Mouse (Mus musculus) hematopoietic multipotent progenitor cell, adult 10-12 weeks (in vitro differentiated cells): ENCODE data around the gene Trp73. TPM values are rescaled to one million over a fixed set of nuclear protein-coding genes. Genes with fewer than 3 reads are reported as not detected.

Experiments used
- polyA plus RNA-seq: library from polyadenylated mRNA; stranded (reverse); fragments of >175 nt; gene quantifications from 2 replicates; pipeline ENCODE4 v1.2.3, GENCODE M21; 2012; ENCODE audit warnings: low replicate concordance

Trp73 gene
- 0.43 and 1.4 TPM in 2 replicates for polyA plus RNA-seq

DNA sequence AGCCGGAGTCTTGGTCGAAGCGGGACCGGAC, at the start of gene Trp73:
TSS of gene Trp73 (minus strand) at position 27 of the 31 bp plus-strand sequence.

DNA sequence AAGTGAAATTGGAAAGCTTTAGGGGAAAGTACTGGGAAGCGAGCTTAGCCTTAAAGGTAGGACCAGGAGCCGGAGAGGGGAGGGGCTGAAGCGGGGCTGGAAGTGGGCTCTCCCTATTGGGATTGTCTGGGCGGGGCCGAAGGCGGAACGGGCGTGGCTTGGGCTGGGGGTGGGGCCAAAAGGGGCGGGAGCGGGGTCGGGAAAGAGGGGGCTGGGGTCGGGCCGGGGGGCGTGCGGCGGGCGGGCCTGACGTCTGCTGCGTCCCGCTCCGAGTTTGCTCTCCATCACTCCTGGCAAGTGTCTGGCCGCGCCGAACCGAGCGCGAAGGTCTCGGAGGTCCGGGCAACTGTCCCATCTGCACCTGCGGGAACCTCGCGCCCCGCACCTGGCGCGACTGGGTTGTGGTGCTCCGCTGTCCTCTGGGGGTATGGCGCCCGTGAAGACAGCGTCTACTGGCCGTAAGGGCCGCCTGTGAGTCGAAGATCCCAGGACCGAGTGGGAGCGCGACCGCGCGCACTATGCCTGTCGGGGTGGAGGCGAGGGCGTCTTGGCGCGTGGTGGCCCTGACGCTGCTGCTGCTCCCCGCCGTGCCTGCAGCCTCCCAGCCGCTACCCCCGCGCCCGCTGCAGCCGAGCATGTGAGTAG, 30.6 kb upstream of the Trp73 start, which contains the start of gene Megf6:
TSS of gene Megf6 (plus strand) at position 225 of the 645 bp plus-strand sequence.

DNA sequence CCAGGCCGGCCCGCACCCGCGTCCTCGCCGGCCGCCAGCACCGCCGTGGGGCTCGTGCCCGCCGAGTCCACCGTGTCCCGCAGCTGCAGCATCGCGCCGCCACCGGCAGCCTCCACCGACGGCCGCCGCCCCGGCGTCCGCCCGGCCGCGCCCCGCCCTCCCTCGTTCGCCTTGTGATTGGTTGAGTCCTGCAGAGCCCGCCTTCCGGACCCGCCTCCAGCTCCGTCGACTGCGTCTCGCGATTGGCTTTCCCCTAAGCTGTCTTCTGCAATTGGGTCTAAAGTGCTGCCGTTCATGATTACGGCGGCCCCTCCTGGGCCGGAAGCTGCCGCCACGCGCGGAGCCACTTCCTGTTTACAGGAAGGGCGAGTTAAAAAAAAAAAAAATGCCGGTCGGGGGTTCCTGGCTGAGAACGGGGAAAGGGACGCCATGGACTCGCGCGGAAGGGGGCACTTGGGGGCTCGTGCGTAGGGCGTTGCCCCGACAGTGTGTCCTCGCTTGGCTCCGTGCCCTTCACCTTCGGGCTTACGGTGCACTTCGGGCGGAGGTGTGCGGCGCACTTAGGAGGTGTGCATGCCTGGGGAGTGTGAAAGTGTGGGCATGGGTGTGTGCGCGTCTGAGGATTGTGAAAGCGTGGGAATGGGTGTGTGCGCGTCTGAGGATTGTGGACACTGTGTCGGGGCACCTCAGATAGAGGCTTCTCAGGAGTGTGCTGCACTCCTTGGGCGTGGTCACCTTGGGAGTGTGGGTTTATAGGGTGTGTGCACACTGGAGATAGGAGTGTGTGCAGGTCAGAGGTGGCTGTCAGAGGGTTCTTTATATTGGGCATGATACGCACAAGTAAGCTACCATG, 20.8 kb upstream of the Trp73 start, which contains the start of gene Tprgl:
TSS of gene Tprgl (minus strand) at position 129 of the 853 bp plus-strand sequence.

DNA sequence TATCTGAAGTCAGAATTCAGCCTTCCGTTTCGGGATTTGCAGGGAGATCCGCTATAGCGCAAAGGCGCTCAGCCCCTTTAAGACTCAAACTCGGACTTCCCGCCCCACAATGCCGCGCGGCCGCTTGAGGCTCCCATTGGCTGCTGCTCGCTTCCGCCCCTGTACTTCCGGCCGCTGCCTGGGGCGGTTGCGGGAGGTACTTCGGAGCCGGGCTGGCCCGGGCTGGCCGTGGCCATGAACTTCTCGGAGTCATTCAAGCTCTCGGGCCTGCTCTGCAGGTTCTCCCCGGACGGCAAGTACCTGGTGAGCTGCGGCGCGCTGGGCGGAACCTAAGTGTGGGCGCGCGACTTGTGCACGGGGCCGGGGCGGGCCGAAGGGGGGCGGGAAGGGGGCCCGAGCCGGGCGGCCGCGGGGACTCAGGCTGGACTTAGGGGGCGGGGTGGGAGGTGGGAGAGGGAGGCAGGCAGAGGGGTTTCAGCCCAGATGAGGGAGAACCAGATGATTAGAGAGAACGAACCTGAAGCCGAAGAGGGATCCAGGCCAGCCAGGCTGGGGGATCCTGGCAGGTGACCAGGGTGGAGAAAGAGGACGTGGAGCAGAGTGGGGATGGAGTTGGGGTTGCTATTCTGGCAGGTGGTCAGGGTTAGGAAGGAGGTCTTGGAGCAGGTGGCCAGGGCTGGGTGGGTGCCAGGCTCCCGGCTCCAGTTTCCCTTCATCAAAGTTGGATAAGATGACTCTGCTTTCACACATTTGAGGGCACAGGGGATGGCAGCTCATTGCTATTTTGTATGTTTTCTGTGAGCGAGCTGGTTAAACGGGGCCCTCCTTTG, 2.4 kb upstream of the Trp73 start, which contains the start of gene Wrap73:
TSS of gene Wrap73 (plus strand) at position 162 of the 830 bp plus-strand sequence.

DNA sequence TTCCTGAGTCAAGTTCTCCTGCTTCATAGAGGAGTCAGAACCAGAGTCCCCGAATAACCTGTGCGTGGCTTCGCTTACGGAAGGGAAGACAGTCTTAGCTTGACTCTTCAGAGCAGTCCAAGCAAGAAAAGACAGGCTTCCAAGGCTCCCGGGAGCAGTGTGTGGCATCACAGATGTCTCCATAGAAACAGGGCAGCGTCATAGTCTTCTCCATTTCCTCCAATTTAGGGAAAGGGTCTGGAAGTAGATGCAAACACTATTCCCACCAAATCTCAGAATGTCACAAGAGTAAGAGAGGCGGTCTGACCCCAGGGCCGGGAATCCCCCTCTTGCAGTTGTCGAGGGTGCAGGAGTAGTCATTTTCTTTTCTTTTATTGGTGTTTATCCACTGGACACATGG, 97.4 kb downstream of the Trp73 start, which contains the start of gene Ccdc27:
TSS of gene Ccdc27 (minus strand) at position 101 of the 400 bp plus-strand sequence.

DNA sequence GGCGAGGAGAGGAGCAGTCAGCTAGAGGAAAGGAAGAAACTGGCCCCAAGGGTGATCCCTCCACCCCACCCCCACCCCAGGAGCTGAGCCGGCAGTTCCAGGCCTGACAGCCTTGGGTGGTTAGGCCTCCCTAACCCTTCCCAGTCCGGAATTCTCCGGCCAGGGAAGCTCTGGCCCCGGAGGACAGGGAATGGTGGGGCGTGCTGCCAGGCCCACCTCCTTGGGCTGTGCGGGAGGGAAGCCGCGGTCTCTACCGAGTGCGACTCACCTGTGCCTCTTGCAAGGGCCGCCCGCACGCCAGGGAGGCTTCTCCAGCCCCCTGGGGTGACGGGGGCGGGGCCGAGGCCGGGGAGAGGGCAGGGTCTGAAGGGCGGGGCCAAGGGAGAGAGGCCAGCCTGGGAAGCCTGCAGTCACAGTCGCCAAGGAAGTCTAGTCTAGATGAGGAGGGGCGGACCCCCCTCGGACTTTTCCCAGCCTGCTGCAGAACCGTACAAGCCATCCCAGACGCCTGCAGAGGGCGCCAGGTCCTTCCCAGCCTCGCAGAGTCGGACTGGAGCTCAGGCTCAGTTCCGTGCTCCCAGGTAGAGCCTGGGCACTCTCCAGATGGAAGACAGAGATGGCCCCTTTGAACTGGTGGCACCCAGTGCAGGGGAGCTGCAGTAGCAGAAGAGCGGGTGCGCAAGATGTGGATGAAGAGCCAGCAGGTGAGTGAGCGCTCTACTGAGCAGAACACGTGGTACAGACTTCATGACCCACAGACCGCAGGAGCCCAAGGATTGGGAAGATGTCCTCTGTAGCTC, 114.2 kb downstream of the Trp73 start, which contains the start of gene Smim1:
TSS of gene Smim1 (minus strand) at position 590 of the 800 bp plus-strand sequence.

DNA sequence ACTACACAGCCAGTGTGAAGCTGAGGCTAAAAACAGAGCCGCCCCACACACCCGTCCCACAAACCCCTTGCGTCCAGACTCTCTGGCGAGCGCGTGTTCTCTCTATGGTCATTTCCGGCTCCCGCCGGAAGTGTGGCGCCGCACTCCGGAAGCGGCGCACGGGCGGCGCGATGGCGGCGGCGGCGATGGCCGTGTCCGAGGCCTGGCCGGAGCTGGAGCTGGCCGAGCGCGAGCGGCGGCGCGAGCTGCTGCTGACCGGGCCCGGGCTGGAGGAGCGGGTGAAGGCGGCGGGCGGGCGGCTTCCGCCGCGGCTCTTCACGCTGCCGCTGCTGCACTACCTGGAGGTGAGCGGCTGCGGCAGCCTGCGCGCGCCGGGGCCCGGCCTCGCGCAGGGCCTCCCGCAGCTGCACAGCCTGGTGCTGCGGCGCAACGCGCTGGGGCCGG, 128.3 kb downstream of the Trp73 start, which contains the start of gene Lrrc47:
TSS of gene Lrrc47 (plus strand) at position 86 of the 444 bp plus-strand sequence.

Other genes with a start within 250 kb of the Trp73 start
- 65.8 and 74.3 TPM in 2 replicates for gene A430005L14Rik, start 183.0 kb downstream of the Trp73 start, polyA plus RNA-seq
- gene Dffb, start 165.1 kb downstream of the Trp73 start, polyA plus RNA-seq, result 10.9 and 21.1 TPM in 2 replicates
- gene Cep104, start 165.0 kb downstream of the Trp73 start, polyA plus RNA-seq, result 4.5 and 7.3 TPM in 2 replicates
- 66.7 and 124 TPM in 2 replicates for gene Lrrc47, start 128.5 kb downstream of the Trp73 start, polyA plus RNA-seq
- 1.7 and 12.0 TPM in 2 replicates for gene Smim1, start 114.0 kb downstream of the Trp73 start, polyA plus RNA-seq
- not detected in 2 replicates for gene Ccdc27, start 97.5 kb downstream of the Trp73 start, polyA plus RNA-seq
- gene Wrap73, start 2.2 kb upstream of the Trp73 start, polyA plus RNA-seq, result 4.6 and 13.4 TPM in 2 replicates
- 159 and 235 TPM in 2 replicates for gene Tprgl, start 20.5 kb upstream of the Trp73 start, polyA plus RNA-seq
- gene Megf6, start 30.5 kb upstream of the Trp73 start, polyA plus RNA-seq, result 0.30 TPM in 1 of 2 replicates, not detected in the other
- gene Arhgef16, start 161.5 kb upstream of the Trp73 start, polyA plus RNA-seq, result 2.5 and 8.0 TPM in 2 replicates
- not detected in 2 replicates for gene B230104I21Rik, start 195.9 kb upstream of the Trp73 start, polyA plus RNA-seq